Mouse (Mus musculus) spleen, adult 2 months (tissue): ENCODE results near the gene Desi1.

Source experiments
- CTCF ChIP-seq: fragments of 200-500 bp; IDR thresholded peaks from 2 replicates; pipeline ENCODE4 v1.5.1; 2011; ENCODE audit warnings: mild to moderate bottlenecking, inconsistent platforms; ENCODE audit not compliant: insufficient read depth, insufficient read length, insufficient replicate concordance; ENCODE audit errors: extremely low read depth
- POLR2A ChIP-seq: fragments of 200-500 bp; IDR thresholded peaks from 2 replicates; pipeline ENCODE4 v1.6.1; 2011; ENCODE audit warnings: low read depth, low read length, inconsistent platforms

GRCm38 (mm10) chr15:81954151-81954583, 79.5 kb downstream of the Desi1 start:
- no peak for TF ChIP-seq CTCF
- no peak for TF ChIP-seq POLR2A
